Mouse (Mus musculus) lung, adult 2 months (tissue): ENCODE measurements around the gene Ccdc151. TPM values are rescaled to one million over a fixed set of nuclear protein-coding genes. Genes with fewer than 3 reads are reported as not detected.

ENCODE experiments used
- DNase-seq: peaks from one replicate; pipeline ENCODE4 v3.0.0; 2022
- H3K4me1 ChIP-seq: fragments of 200-500 bp; 2 replicates; pipeline ENCODE4 v1.6.1; 2011; ENCODE audit warnings: low read length; ENCODE audit not compliant: control insufficient read depth, insufficient read depth
- H3K4me3 ChIP-seq: fragments of 200-500 bp; replicated peaks from 2 replicates; pipeline ENCODE3; 2011; ENCODE audit warnings: low read depth, mild to moderate bottlenecking, control low read depth, low read length; ENCODE audit errors: extremely low read depth
- CTCF ChIP-seq: fragments of 200-500 bp; IDR thresholded peaks from 2 replicates; pipeline ENCODE4 v1.5.1; 2011; ENCODE audit warnings: mild to moderate bottlenecking, low read length, control low read depth; ENCODE audit not compliant: insufficient read depth
- POLR2A ChIP-seq: fragments of 200-500 bp; IDR thresholded peaks from 2 replicates; pipeline ENCODE4 v1.6.1; 2011; ENCODE audit warnings: low read depth, mild to moderate bottlenecking, control low read depth, low read length, borderline replicate concordance; ENCODE audit errors: extremely low read depth
- WGBS: fragments of 180-500 bp; shearing (Covaris S2); methylation state at CpG from one replicate; pipeline ENCODE4 v1.1.7; 2018; 5-methylcytosine and 5-hydroxymethylcytosine counted together
- polyA plus RNA-seq: library from polyadenylated mRNA; depleted of rRNA; stranded (reverse); fragments of >200 nt; gene quantifications from 2 replicates; pipeline ENCODE4 v1.2.3, GENCODE M21; 2012

Gene Ccdc151
- polyA plus RNA-seq, 1 experiment: 3.6 TPM

- 82% methylated on average over 4 of the region's 4 CpGs for WGBS
- DNase-seq: no peak
- TF ChIP-seq POLR2A: no peak
- no peak for TF ChIP-seq CTCF
- Histone ChIP-seq H3K4me1 (no peaks in the 10 kb centered on the region), H3K4me3 (no peak overlapping the region)
These were observed 23.9 kb downstream of the Ccdc151 start for GRCm38 (mm10) chr9:21978398-21979128.

DNA sequence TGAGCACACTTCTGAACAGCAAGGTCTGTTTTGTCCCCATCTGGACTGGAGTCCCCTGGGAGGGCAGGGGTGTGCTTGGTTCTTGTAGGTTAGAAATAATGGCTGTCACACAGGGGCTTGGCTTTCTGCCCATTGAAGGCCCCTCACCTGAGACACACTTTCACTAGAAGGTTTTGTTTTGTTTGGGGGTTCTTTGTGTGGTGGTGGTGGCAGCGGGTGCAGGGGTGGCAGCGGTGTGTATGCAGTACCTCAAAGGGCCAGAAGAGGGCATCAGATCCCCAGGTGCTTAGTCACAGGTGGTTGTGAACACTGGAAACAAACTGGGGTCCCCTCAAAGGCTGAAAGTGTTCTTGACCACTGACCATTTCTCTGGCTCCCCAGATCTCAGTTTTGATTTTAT is 24.5 kb downstream of the Ccdc151 start:
- WGBS: 39% methylated on average over 2 of the region's 2 CpGs
- DNase-seq: peak; percentile 56
- Histone ChIP-seq H3K4me1 (no peaks in the 10 kb centered on the region), H3K4me3 (no peak overlapping the region)
- TF ChIP-seq POLR2A: no peak
- peak; percentile 64 for TF ChIP-seq CTCF

DNA sequence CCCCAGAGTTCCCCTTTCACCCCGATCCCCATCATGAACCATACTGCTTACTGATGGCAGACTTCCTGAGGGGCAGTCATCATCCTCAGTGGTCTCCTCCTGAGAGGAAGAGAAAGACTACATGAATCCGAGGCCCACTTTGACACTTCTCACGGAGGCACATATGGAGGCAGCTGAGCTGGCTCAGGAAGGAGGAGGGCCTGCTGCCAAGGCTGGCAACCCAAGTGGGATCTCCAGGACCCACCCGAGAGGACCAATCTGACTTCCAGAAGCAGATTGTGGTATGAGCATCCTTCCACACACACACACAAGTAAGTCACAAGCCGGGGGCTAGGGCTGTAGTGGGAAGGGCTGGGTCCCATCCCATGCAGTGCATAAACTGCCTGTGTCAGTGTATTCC is 25.1 kb downstream of the Ccdc151 start:
- no peaks in the 10 kb centered on the region for H3K4me1 ChIP-seq

GRCm38 (mm10) chr9:21976626-21977175 is 25.7 kb downstream of the Ccdc151 start:
- TF ChIP-seq POLR2A: no peak
- no peak for TF ChIP-seq CTCF
- no peaks in the 10 kb centered on the region for H3K4me1 ChIP-seq
- H3K4me3 ChIP-seq: no peak overlapping the region
- no peak for DNase-seq
- 83% methylated on average over 10 of the region's 10 CpGs for WGBS

More for the DNA sequence above, 25.1 kb downstream of the Ccdc151 start:
- H3K4me3 ChIP-seq: no peak overlapping the region
- WGBS: 65% methylated on average over 5 of the region's 5 CpGs
- DNase-seq: no peak
- TF ChIP-seq CTCF: no peak

DNA sequence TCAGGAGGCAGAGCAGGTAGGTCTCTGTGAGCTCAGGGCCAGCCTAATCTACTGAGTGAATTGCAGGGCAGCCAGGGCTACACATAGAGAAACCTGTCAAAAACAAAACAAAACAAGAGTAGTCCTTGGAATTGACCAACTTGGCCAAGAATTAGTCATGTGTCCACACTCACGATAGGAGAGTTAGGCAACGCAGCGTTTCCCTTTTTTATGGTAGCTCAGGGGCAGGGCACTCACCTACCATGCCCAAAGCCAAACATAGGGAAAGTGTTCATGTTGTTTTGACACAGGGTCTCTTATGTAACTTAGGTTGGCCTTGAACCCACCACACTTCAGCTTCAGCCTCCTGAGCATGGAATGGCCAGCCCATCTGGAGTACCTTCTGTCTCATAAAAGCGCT is 33.1 kb downstream of the Ccdc151 start:
- TF ChIP-seq CTCF (no peak), POLR2A (no peak)
- Histone ChIP-seq H3K4me3 (no peak overlapping the region), H3K4me1 (no peaks in the 10 kb centered on the region)
- 75% methylated on average over 4 of the region's 4 CpGs for WGBS
- DNase-seq: no peak

DNA sequence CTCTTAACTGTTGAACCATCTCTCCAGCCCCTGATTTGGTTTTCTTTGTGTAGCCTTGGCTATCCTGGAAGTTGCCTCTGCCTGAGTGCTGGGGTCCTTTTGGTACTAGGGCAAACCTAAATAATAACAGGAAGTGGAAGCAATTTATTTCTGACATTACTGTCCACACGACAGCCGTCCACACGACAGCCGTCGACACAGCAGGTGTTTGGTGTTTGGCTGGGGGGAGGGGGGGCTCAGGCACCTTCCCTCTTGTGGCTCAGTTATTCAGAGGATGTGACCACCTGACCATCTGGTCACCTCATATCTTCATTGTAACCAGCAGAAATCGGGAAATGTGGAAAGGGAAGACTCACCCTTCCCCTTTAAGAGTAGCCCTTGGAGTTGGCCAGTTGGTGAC is 33.6 kb downstream of the Ccdc151 start:
- 41% methylated on average over 6 of the region's 6 CpGs for WGBS

GRCm38 (mm10) chr9:21963417-21963816 is 39.0 kb downstream of the Ccdc151 start, which contains the start of gene Epor:
Gene Epor, minus strand, starts transcription at chr9:21963506.
- TF ChIP-seq CTCF: no peak
- TF ChIP-seq POLR2A: no peak
- WGBS: 21% methylated on average over 8 of the region's 8 CpGs
- Histone ChIP-seq H3K4me3 (peak within 1 kb of the TSS; percentile 25), H3K4me1 (peaks cover 22% of the 10 kb centered on the region)
- no peak for DNase-seq

More for the DNA sequence above, 33.6 kb downstream of the Ccdc151 start:
- H3K4me1 ChIP-seq: no peaks in the 10 kb centered on the region
- TF ChIP-seq CTCF: no peak
- TF ChIP-seq POLR2A: no peak
- no peak for DNase-seq
- no peak overlapping the region for H3K4me3 ChIP-seq

GRCm38 (mm10) chr9:21962416-21963059 is 39.9 kb downstream of the Ccdc151 start:
- Histone ChIP-seq H3K4me1 (peaks cover 22% of the 10 kb centered on the region), H3K4me3 (peak overlapping the region; percentile 25)
- TF ChIP-seq CTCF (no peak), POLR2A (no peak)
- DNase-seq: peak; percentile 46
- WGBS: 4% methylated on average over 34 of the region's 34 CpGs

DNA sequence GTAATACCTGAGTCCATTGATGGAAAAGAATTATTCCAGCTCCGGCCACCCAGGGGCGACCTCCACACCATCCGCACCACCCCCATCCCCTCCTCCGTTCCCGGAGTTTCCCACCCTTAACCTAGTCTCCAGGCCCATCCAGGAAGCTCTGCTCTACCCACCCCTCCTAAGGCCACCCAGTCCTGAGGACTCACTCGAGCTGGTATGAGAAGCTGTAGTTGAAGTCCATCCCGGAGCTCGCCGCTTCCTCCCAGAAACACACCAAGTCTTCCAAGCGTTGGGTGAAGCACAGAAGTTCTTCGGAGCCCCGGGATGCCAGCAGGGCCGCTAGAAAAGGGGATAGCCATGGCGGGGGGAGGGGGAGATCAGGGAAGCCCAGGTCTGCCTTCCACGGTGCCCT is 40.4 kb downstream of the Ccdc151 start:
- WGBS: under 1% methylated on average over 15 of the region's 15 CpGs
- Histone ChIP-seq H3K4me3 (peak overlapping the region; percentile 25), H3K4me1 (peaks cover 22% of the 10 kb centered on the region)
- no peak for TF ChIP-seq POLR2A
- no peak for TF ChIP-seq CTCF
- DNase-seq: no peak
